Mouse (Mus musculus): ENCODE results near the gene Zbtb9. TPM values are rescaled to one million over a fixed set of nuclear protein-coding genes. Genes with fewer than 3 reads are reported as not detected.

Zbtb9 gene
- polyA plus RNA-seq, 2 experiments, result 2.6 to 4.0 TPM

DNA sequence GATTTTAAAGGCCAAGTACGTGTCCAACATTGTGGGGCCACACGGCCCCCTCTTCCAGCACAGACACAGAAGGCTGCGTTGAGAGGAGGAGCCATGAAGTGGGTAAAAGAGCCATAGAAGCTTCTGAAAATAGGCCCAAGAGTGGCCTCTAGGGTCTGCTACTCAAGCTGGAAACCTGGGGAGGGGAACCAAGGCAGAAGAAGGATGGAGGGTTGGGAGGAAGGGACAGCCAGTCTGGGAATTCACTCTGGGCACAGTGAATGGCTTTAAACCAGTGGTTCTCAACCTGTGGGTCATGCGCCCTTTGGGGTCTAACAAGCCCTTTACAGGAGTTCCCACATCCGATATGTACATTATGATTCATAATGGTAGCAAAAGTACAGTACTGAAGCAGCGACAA, 3.7 kb upstream of the Zbtb9 start:
- WGBS (ENCODE audit: insufficient replicate concordance), result 71% methylated on average over 6 of the region's 6 CpGs
- no peak for ATAC-seq (ENCODE audit: insufficient read depth)

DNA sequence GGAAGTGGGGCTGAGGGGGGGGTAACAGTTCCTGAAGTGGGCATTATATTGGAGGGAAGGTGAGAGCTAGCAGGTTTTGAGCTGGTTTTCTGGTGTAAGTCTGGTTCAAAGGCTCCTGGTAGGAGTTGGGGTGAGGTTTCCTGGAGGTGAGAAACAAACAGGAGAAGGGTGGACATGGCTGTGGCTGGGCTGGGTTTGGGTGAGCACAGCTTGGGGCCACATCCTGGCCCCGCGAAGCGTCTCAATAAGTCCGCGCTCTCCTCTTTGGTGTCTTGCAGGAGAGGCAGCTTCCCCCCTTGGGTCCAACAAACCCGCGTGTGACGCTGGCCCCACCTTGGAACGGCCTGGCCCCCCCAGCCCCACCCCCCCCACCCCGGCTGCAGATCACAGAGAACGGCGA, 2.7 kb upstream of the Zbtb9 start:
- H3K4me3 ChIP-seq (ENCODE audit: insufficient read depth in 1 of 2, low read depth in 2 of 2, low read length in 2 of 2), result no peak overlapping the region
- ATAC-seq (ENCODE audit: insufficient read depth) (no peak), DNase-seq (ENCODE audit: low read depth in 3 of 3, low spot score in 3 of 3) (no peak)
- no peaks in the 10 kb centered on the region for H3K27me3 ChIP-seq (ENCODE audit: control insufficient read depth, insufficient read depth, low read length)
- 54% methylated on average over 12 of the region's 12 CpGs for WGBS (ENCODE audit: insufficient replicate concordance)
- H3K27ac ChIP-seq, result no peak overlapping the region
- no peaks in the 10 kb centered on the region for H3K9me3 ChIP-seq (ENCODE audit: control insufficient read depth, low read length)
- no peak for TF ChIP-seq CTCF (IDR thresholded peaks at IDR 0.05; ENCODE audit: low read depth)
- no peak for TF ChIP-seq EP300 (IDR thresholded peaks at IDR 0.05; ENCODE audit: low read depth)
- peaks cover 2% of the 10 kb centered on the region for H3K36me3 ChIP-seq (replicated peaks; ENCODE audit: control insufficient read depth, insufficient read depth, low read depth)
- peaks cover 7 to 8% of the 10 kb centered on the region in 2 experiments for H3K4me1 ChIP-seq (replicated peaks; ENCODE audit: control insufficient read depth in 2 of 2, insufficient read depth in 2 of 2, low read length in 1 of 2)
- no peak overlapping the region for H3K9ac ChIP-seq (replicated peaks)
- no peak overlapping the region for H3K4me2 ChIP-seq (ENCODE audit: low read depth)

More for the DNA sequence above, 3.7 kb upstream of the Zbtb9 start:
- H3K36me3 ChIP-seq (replicated peaks; ENCODE audit: control insufficient read depth, insufficient read depth, low read depth), result no peaks in the 10 kb centered on the region
- H3K9me3 ChIP-seq (ENCODE audit: control insufficient read depth, low read length), result no peaks in the 10 kb centered on the region
- H3K27ac ChIP-seq, result no peak overlapping the region
- H3K9ac ChIP-seq (replicated peaks), result no peak overlapping the region
- H3K4me1 ChIP-seq (replicated peaks; ENCODE audit: control insufficient read depth in 2 of 2, insufficient read depth in 2 of 2, low read length in 1 of 2), result peaks cover 6 to 7% of the 10 kb centered on the region in 2 experiments
- H3K27me3 ChIP-seq (ENCODE audit: control insufficient read depth, insufficient read depth, low read length), result no peaks in the 10 kb centered on the region
- H3K4me3 ChIP-seq (ENCODE audit: insufficient read depth in 1 of 2, low read depth in 2 of 2, low read length in 2 of 2), result no peak overlapping the region
- no peak for TF ChIP-seq EP300 (IDR thresholded peaks at IDR 0.05; ENCODE audit: low read depth)
- no peak for TF ChIP-seq CTCF (IDR thresholded peaks at IDR 0.05; ENCODE audit: low read depth)
- no peak for DNase-seq (ENCODE audit: low read depth in 3 of 3, low spot score in 3 of 3)
- H3K4me2 ChIP-seq (ENCODE audit: low read depth), result no peak overlapping the region

DNA sequence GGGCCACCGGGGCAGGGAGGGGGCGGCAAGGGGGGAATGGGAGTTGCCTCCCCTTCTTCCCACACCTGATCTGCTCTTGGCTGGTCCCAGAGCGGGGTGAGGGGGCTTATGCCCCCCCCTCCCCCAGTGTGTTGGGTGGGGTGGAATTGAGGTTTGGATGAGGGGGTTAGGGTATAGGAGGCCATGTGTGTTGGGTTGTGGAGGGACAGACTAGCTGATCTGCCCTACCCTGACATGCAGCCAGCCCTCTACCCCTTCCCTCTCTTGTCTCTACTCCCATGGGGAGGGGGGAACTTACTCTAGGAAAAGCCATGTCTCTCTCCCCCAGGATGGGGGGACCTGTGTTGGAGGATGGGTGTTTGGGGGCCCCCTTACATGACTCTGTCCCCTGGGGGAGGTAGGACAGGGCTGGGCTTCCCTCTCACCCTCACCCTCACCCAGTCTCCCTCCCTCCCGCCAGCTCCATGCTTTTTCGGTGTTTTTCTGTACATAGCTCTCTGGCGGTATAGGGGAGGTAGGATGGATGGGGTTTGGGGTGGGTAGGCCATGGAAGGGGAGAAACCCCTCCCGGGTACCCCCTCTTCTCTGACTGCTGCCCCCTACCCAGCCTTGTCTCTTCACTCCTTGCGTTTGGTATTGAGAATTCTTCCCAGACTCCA, 1.6 kb upstream of the Zbtb9 start:
- no peak overlapping the region for H3K9ac ChIP-seq (replicated peaks)
- TF ChIP-seq EP300 (IDR thresholded peaks at IDR 0.05; ENCODE audit: low read depth) (no peak), CTCF (IDR thresholded peaks at IDR 0.05; ENCODE audit: low read depth) (no peak)
- H3K27me3 ChIP-seq (ENCODE audit: control insufficient read depth, insufficient read depth, low read length), result no peaks in the 10 kb centered on the region
- ATAC-seq (ENCODE audit: insufficient read depth), result no peak
- peaks cover 7 to 8% of the 10 kb centered on the region in 2 experiments for H3K4me1 ChIP-seq (replicated peaks; ENCODE audit: control insufficient read depth in 2 of 2, insufficient read depth in 2 of 2, low read length in 1 of 2)
- H3K36me3 ChIP-seq (replicated peaks; ENCODE audit: control insufficient read depth, insufficient read depth, low read depth), result peaks cover 6% of the 10 kb centered on the region
- no peaks in the 10 kb centered on the region for H3K9me3 ChIP-seq (ENCODE audit: control insufficient read depth, low read length)
- DNase-seq (ENCODE audit: low read depth in 3 of 3, low spot score in 3 of 3), result no peak
- no peak overlapping the region for H3K27ac ChIP-seq
- 63% methylated on average over 8 of the region's 8 CpGs for WGBS (ENCODE audit: insufficient replicate concordance)
- no peak overlapping the region for H3K4me3 ChIP-seq (ENCODE audit: insufficient read depth in 1 of 2, low read depth in 2 of 2, low read length in 2 of 2)
- peak overlapping the region; percentile 83 for H3K4me2 ChIP-seq (ENCODE audit: low read depth)

DNA sequence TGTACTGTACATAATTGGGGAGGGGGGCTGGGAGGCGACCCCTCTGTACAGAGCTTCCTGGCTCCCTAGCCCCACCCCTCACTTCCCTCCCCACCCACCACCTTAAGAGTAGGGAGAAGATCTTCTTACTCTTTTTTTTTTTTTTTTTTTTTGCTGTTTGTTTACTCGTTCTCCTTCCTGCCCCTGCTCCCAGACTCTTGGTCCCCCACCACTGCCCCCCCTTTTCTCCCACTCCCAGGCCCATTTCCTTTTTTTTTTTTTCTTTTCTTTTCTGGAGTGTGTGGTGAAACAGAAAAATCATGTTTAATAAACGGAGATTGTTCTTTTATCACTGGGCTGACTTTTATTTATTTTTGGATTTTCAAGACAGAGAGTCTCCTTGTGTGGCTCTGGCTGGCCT, 860 bp upstream of the Zbtb9 start:
- H3K27me3 ChIP-seq (ENCODE audit: control insufficient read depth, insufficient read depth, low read length), result no peaks in the 10 kb centered on the region
- H3K4me2 ChIP-seq (ENCODE audit: low read depth), result peak overlapping the region; percentile 83
- TF ChIP-seq EP300 (IDR thresholded peaks at IDR 0.05; ENCODE audit: low read depth), result no peak
- no peak for TF ChIP-seq CTCF (IDR thresholded peaks at IDR 0.05; ENCODE audit: low read depth)
- no peak for DNase-seq (ENCODE audit: low read depth in 3 of 3, low spot score in 3 of 3)
- H3K4me3 ChIP-seq (ENCODE audit: insufficient read depth in 1 of 2, low read depth in 2 of 2, low read length in 2 of 2), result peak overlapping the region; percentile 83 to 84
- H3K4me1 ChIP-seq (replicated peaks; ENCODE audit: control insufficient read depth in 2 of 2, insufficient read depth in 2 of 2, low read length in 1 of 2), result peaks cover 7 to 8% of the 10 kb centered on the region in 2 experiments
- WGBS (ENCODE audit: insufficient replicate concordance), result 2% methylated on average over 3 of the region's 3 CpGs
- peak overlapping the region; percentile 46 for H3K27ac ChIP-seq
- peak overlapping the region; percentile 76 for H3K9ac ChIP-seq (replicated peaks)
- H3K9me3 ChIP-seq (ENCODE audit: control insufficient read depth, low read length), result no peaks in the 10 kb centered on the region
- H3K36me3 ChIP-seq (replicated peaks; ENCODE audit: control insufficient read depth, insufficient read depth, low read depth), result peaks cover 10% of the 10 kb centered on the region
- ATAC-seq (ENCODE audit: insufficient read depth), result no peak

DNA sequence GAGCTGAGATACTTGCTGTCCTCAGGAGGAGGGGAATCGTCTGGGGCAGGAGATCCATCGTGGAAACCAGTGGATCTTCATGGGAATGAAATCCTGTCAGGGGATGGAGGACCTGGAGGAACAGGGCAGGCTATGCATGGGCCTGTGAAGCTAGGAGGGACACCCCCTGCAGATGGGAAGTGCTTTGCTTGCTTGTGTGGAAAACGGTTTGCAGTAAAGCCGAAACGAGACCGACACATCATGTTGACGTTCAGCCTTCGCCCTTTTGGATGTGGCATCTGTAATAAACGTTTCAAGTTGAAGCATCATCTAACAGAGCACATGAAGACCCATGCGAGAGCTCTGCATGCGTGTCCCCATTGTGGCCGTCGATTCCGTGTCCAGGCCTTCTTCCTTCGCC, 1.6 kb downstream of the Zbtb9 start:
- H3K4me3 ChIP-seq (ENCODE audit: insufficient read depth in 1 of 2, low read depth in 2 of 2, low read length in 2 of 2), result no peak overlapping the region
- WGBS (ENCODE audit: insufficient replicate concordance), result 82% methylated on average over 15 of the region's 15 CpGs
- no peak overlapping the region for H3K27ac ChIP-seq
- peaks cover 13% of the 10 kb centered on the region for H3K36me3 ChIP-seq (replicated peaks; ENCODE audit: control insufficient read depth, insufficient read depth, low read depth)
- no peaks in the 10 kb centered on the region for H3K27me3 ChIP-seq (ENCODE audit: control insufficient read depth, insufficient read depth, low read length)
- H3K4me2 ChIP-seq (ENCODE audit: low read depth), result peak overlapping the region; percentile 84
- TF ChIP-seq EP300 (IDR thresholded peaks at IDR 0.05; ENCODE audit: low read depth), result no peak
- no peak for TF ChIP-seq CTCF (IDR thresholded peaks at IDR 0.05; ENCODE audit: low read depth)
- ATAC-seq (ENCODE audit: insufficient read depth), result no peak
- H3K4me1 ChIP-seq (replicated peaks; ENCODE audit: control insufficient read depth in 2 of 2, insufficient read depth in 2 of 2, low read length in 1 of 2), result peaks cover 7 to 8% of the 10 kb centered on the region in 2 experiments
- DNase-seq (ENCODE audit: low read depth in 3 of 3, low spot score in 3 of 3), result no peak
- H3K9me3 ChIP-seq (ENCODE audit: control insufficient read depth, low read length), result no peaks in the 10 kb centered on the region
- no peak overlapping the region for H3K9ac ChIP-seq (replicated peaks)

Data from liver, embryonic 14.5 days (tissue).